Mouse (Mus musculus) T-helper 17 cell (primary cell): Measurements from ENCODE around the gene Mnat1.
"Not testable (repeated sequence)": the region's sequence is repeated elsewhere in the genome, so short reads cannot be mapped to it uniquely, and the experiment has no call there.

Source experiments
- in situ Hi-C, 2 experiments: fragments of 300-600 bp; cut with MboI, MseI; formaldehyde crosslinking; loops; 1 replicate in 1 of 2; 2 replicates in 1 of 2; pipeline ENCODE4 v1.15.1; 2025; ENCODE audit warnings: high pct_unique_total_duplicates in 2 of 2

Gene Mnat1

DNA sequence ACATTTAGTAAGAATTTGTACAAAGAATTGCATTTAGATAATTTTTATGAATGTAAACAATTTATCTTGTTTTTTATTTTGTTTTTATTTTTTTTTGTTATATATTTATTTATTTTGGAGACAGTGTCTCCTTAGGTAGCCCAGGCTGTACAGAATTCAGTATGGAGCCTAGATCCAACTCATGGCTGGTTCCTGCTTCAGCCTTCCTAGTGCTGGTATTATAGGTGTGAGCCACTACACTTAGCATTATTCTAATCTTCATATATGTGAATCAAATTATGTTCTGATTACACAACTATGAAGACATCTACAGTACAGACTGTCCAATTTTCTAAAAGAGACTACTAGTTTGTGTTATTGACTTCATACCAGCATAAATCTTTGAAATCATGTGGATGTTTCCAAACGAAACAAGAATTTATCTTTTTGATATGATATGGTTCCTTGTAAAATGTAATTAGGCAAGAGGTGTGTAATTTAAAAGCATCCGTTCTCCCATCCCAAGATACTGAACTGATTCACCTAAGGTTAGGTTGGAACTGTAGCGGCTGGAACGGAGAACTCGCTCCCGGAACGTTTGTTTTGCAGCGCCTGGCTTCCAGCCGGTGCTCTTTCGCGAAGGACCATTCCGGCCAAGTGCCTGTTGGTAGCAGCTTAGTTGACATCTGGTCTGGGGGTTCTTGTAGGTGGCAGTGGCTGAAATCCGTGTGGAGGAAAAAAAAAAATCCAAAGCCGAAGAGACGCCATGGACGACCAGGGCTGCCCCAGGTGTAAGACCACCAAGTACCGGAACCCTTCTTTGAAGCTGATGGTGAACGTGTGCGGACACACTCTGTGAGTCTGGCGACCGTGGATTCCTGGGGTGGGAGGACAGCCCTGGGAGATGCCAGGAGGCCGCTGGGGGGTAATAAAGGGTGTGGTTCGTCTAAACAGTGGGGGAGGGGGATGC, at the start of gene Mnat1:
Mnat1 (plus strand) TSS at position 625 of the 949 bp plus-strand sequence.
- in situ Hi-C loops = no loop called here

DNA sequence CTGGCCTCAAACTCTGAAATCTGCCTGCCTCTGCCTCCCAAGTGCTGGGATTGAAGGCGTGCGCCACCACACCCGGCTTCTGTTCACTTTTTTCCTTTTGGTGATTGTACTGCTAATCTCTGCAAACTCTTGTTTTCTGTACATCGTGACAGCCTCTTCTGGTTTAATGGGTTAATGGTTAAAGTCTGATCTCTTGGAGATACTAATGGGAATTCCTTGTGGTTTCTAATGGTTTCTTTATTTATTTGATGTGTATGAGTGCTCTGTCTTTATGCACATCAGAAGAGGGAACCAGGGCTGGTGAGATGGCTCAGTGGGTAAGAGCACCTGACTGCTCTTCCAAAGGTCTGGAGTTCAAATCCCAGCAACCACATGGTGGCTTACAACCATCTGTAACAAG, 41.7 kb upstream of the Mnat1 start:
- in situ Hi-C loops = loop anchor here in 1 of 2 experiments (10.0 kb wide), 1 partner anchor 1747 kb away; no protein-coding TSS in a partner anchor

DNA sequence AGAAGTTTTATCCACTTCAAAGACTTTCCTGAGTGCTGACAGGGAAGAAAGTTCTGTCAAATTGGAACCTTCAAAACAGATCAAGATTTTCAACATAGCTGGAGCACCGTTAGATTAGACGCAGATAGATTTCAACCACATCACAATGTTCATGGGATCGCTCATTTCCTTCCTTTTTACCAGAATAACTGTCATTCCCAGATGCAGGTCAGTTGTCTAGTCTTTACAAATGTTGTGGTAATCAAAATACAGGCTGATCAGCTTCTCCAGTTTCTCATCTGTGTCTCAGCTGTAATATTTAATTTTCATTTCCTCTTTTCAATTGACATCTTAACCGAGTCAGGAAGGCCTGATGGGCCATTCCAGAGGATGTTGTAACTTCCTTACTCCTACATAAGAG, 39.7 kb upstream of the Mnat1 start:
- in situ Hi-C loops = loop anchor here in 1 of 2 experiments (10.0 kb wide), 1 partner anchor 1749 kb away; no protein-coding TSS in a partner anchor

DNA sequence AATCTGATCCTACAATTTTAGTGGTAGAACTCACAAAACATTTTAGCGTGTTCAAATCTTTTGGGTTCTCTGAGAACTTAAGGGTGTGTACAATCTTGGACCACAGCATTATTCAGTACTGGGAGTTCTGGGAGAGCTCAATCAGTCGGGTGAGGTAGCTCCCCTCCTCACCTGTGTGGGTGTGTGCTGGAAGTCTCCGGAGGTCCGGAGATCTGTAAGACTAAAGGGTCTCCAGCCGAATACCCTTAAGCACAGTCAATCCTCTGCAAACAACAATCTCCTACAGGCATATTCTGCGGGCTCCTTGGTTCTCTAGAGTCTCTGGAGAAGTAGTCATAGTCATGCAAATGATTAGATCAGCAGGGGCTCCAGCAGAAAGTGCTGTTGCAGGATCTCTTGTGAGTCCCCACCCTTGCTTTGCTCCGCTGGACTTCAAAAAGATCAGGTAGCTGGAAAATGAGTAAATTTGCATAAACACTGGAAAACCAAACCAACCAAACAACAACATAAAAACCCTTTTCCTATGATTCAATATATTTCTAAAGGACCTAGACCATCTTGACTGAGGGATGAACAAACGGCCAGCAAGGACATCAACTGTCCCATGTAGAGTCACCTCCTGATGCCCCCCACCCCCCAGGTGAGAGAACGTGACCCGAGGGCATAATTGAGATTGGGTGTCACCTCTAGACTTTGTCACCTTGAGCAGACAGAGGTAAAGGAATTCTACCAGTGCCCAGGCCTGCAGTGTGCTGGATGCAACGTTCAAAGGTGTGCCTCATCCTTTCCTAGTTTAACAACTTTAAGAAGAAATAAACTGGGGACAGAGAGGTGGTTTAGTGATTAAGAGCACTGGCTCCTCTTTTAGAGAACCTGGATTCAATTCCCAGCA, 37.5 kb upstream of the Mnat1 start:
- in situ Hi-C loops = loop anchor here in 1 of 2 experiments (10.0 kb wide), 1 partner anchor 1751 kb away; no protein-coding TSS in a partner anchor

DNA sequence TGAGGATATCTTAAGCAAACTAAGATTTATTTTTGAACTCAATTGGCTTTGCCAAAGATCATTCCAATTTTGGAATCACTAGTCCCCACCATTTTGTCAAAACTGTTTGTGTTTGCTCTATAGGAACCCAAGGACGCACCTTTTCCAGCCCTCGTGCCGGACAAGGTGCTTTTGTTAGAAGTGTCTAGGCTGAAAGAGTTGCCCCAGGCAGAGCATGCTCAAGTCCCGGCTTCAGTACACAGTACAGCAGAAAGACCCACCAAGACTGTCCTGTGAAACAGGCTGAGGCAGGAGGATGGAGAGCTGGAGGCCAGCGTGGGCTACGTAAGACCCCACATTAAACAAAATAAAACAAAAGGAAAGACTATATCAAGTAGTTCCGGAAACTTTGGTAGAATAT, 36.4 kb upstream of the Mnat1 start:
- in situ Hi-C loops = loop anchor here in 1 of 2 experiments (10.0 kb wide), 1 partner anchor 1752 kb away; no protein-coding TSS in a partner anchor

DNA sequence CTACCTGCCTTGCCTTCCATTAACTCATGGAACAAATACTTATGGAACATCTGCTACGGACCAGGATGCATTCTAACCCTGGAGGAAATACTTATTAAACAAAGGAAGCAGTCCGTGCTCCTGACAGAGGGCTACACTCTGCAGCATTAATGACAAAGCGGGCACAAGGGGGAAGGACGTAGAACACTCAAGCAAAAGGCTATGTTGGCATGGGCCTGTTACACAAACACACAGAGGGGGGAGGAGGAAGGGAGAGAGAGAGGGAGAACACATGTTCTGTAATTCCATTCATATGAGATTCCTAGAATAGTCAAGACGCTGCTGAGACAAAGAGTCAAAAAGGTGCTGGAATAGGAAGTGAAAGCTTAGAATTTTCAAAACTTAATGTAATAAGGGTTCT, 35.0 kb upstream of the Mnat1 start:
- in situ Hi-C loops = loop anchor here in 1 of 2 experiments (10.0 kb wide), 1 partner anchor 1754 kb away; no protein-coding TSS in a partner anchor

DNA sequence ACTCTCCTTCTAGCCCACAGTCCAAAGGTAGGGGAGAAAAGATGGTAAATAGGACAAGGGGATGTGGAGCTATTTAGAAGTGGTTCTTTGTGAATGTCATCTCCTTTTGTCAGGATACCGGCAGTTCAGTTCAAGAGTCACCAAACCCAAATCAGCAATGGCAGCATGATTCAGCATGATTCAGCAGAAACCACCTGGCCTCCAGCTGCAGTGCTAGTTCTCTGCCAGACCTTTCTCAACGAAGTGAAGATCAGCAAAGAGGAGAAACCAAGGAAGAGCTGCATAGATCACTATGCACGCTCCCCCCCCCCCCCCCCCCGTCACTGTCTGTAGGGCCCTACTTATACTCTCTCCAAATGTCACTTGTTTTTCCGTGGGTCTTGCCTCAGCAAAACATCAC, 34.6 kb upstream of the Mnat1 start:
- in situ Hi-C loops = loop anchor here in 1 of 2 experiments (10.0 kb wide), 1 partner anchor 1754 kb away; no protein-coding TSS in a partner anchor

DNA sequence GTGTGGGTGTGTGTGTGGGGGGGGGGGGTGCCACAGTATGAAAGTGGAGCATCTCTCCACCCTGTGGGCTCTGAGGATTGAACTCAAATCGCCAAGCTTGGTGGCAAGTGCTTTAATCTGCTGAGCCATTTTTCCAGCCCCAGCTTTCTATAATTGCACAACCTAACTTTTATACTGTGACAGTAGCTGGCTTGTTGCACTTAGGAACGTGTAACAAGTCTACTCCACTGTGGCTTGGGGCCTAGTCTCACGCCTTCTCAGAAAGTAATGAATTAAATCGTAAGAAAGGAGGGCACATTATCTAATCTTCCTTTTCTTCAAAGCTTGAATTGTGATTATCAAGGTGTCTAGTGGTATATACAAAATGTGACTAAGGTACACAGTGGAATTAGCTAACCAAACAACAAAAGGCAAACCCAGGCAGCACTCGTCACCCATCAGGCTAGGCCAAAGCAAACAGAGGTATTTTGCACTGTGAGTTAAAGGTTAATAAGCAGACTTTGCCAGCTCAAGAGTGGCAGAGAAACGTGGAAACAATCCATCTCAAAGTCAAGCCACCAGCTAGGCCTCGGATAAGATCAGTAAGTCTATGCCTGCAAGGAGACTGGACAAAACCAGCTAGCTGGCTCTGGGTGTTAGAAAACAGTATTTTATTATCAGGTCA, 32.7 kb upstream of the Mnat1 start:
- in situ Hi-C loops = no loop called here

DNA sequence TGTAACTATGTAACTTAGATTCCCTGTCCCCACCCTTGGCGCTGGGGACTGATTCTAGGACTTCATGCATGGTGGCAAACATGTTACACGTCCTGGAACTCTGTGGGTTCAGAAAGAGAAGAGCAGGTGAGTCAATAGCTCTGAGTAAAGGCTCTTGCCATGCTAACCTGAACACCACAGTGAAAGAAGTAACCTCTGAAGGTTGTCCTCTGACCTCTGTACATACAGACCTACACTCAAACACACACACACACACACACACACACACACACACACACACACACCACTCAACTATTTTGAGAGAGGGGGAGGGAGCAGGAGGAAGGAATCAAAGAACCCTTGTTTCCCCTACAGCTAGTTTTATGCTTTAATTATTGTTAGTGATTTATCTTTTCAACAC, 29.3 kb upstream of the Mnat1 start:
- in situ Hi-C loops = no loop called here

DNA sequence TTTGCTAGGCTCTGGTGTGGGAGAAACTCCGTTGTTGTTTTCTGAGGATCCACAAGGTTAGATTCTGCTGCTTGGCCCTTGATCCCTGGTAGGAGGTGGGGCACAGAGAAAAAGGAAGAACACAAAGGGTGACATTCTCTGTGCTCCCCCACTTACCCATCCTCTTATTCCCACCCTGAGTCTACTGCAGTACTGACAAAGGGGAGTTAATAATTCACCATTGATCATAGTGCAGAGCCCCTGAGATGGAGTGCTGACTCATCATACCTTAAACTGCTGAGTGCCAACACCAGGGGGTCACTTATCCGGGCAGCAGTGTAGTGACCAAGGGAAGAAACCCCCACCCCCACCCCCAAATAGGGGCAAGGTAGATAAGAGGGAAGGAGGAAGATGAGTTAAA, 28.9 kb upstream of the Mnat1 start:
- in situ Hi-C loops = no loop called here

DNA sequence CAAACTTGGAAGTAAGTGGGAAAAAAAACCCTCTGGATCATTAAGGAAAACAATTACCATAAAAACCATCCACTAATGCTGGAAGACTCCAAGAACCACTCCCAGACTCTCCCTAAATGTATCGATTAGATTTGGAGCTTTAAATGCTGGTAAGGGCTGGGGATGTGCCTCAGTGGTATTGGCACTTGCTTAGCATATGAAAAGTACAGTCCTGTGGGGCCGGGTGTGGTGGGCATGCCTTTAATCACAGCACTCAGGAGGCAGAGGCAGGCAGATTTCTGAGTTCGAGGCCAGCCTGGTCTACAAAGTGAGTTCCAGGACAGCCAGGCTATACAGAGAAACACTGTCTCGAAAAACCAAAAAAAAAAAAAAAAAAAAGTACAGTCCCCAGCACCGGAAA, 27.3 kb upstream of the Mnat1 start:
- in situ Hi-C loops = not testable (repeated sequence)

DNA sequence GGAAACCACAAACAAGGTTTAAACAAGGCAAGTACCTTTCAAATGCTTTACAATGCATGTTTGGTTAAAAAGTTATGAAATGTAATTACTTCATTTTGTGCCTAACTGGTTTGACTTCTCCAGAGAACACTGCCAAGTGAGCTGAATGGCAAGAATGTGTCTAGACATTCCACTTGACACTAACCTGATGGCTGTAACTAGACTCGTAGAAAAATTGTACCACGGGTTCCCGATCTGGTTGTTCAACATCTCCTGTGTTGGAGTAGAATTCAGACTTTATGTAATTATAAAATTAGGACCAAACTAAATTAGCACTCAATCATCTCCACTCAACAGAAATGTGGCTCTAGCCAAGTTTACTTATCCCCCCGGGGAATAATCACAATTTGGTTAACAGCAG, 24.9 kb upstream of the Mnat1 start:
- in situ Hi-C loops = no loop called here

DNA sequence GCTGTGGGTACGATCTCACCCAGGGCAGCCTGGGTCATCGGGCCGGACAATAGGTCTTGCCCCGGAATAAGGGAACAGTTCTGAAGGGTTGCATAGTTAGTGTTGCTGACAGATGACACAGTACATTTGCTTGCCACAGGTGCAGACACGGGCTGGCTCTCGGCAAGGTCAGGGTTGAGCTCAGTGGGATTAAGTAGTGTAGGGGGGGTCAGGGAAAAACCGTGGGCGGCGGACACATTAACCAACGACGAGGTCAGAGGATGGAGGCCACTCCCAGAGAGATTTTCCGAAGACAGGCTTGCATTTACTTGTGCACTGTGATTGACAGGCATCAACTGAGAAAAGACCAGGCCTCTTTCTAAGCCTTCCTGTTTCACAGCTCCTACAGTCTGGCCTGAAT, 19.8 kb upstream of the Mnat1 start:
- in situ Hi-C loops = loop anchor here in 1 of 2 experiments (5.0 kb wide), 1 partner anchor 51 kb away; the partner anchor contains the start of gene Six1

DNA sequence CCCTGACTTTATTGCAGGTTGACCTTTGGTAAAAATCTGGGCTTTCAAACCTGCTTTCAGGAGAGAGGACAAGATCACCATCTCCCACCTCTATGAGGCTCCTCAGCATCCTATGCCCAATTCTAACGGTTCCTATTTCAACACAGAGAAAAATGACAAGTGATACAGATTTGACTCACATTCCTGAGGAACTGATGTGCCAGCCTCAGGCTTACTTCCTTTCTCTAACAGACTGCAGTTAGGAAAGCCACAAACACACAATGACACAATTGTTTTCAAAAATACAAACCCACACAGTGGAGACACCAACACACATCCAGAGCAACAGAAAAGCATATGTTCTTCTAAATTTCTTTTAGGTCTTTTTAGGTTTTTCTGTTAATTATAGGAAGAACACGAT, 15.7 kb upstream of the Mnat1 start:
- in situ Hi-C loops = no loop called here

DNA sequence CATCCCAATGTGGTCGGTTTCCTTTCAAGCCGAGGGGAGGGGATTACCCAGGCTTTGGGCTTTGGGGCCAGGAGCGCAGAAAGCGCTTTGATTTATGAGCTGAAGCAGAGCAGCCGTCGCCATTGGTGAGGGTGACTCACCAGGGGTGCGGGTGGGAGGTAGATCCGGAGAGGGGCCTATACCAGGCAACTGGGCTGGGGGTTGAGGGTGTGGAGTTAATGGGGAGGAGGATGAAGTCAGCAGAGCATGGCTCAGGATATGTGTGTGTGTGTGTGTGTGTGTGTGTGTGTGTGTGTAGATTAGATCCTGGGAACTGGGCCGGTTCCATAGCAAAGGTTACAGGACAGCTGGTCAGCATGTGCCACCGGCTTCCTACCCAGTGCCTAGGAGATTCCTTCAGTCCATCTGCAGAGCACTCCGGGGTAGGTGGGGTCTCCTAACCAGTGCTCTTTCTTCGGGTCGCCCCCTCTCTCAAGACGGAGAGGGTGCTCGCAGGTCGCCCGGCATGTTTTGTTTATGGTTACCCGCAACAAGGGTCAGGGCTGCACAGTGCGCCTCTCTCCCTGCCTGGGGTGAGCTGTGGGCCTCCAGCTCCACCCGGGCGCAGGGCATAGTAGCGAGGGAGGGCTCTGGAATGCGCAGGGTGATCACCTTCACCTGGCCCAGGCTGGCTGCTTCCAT, 12.9 kb upstream of the Mnat1 start:
- in situ Hi-C loops = loop anchor here in 1 of 2 experiments (5.0 kb wide), 1 partner anchor 58 kb away; the partner anchor contains the start of gene Six1

DNA sequence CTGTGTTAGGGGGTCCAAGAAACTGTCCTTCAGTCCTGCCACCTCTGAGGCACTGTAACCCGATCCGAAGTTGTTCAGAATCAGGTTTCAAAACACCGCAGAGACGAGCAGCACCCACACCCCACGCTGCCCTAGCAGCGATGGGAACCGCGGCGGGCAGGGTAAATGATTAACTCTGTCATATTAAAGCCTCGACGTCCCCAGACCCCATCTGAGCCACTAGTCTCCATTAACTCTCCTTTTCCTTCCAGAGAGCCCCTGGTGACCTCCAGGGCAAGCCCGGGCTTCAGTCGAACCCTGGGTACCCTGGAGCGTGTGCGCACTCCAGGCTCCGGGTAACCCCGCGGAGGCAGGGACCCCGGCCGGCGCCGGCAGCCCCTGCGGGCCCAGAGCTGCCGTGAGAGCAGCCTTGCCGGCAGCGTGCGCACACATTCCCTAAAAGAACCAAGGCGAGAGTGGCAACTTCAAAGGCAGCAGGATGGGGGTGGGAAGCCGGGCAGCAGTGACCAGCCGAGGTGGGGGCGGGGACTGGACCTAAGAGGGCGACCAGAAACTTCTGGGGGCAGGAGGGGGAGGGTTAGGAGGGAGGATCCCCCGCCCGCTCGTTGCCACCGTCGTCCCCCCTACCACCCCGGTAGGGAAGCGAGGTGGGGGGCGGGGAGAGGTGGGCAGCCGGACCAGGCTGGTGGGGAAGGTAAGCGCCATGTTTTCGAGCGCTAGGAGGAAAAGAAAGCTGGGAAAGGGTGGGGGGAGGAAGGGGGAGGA, 11.8 kb upstream of the Mnat1 start:
- in situ Hi-C loops = loop anchor here in 1 of 2 experiments (5.0 kb wide), 1 partner anchor 59 kb away; the partner anchor contains the start of gene Six1

DNA sequence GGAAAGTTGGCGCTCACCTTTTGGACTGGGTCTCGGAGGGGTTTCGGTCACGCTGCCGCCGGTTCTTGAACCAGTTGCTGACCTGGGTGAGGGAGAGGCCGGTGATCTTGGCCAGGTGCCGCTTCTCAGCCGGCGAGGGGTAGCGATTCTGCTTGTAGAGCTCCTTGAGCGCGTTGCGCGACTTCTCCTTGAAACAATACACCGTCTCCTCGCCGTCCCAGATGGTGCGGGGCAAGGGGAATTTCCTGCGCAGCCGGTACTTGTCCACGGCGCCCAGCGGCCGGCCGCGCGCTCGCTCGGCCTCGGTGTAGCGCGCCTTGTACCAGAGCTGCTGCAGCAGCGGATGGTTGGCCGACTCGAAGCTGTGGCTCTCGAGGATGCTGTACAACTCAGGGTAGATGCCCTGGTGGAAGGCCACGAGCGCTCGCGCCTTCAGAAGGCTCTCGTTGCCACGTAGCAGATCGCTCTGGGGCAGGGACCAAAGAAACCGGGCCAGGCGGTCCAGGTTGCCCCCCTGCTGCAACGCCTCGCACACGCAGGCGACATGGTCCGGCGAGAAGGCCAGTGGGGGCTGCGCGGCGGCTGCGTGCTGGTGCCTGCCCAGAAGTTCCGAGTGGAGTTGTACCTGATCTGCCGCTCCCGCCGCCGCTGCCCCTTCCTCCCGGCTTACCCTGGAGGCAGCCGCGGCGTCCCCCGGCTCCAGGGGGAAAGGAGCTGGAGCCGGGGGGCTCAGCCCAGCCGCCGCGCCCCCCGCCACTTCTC, 11.0 kb upstream of the Mnat1 start:
- in situ Hi-C loops = loop anchor here in 1 of 2 experiments (5.0 kb wide), 1 partner anchor 60 kb away; the partner anchor contains the start of gene Six1

DNA sequence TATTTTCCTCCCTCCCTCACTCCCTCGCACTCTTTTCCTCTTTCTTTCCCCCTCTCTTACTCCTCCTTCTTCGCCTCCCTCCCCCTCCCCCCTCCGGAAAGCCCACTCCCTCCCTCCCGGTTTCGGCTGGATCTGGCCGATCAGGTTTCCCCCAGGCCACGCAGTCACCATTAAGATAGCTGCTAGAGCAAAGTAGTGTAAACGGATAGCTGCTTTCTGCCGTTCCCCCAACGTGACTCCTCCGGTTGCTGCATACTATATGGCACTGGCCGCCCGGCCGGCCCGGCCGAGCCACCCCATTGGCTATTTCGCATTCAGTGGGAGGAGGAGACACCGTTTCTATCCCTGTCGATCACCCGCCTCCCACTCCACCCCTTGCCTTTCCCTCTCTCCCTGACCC, 10.3 kb upstream of the Mnat1 start, which contains the start of gene Six4:
Six4 (minus strand) TSS at position 261 of the 400 bp plus-strand sequence.
- in situ Hi-C loops = loop anchor here in 1 of 2 experiments (5.0 kb wide), 1 partner anchor 61 kb away; the partner anchor contains the start of gene Six1
